Mouse (Mus musculus) NIH3T3 (cell line): ENCODE measurements around the gene Tnrc6c.

Experiments
- DNase-seq: peaks from one replicate; pipeline ENCODE4 v3.0.0-alpha.2; 2012; ENCODE audit warnings: low read depth

Tnrc6c gene

DNA sequence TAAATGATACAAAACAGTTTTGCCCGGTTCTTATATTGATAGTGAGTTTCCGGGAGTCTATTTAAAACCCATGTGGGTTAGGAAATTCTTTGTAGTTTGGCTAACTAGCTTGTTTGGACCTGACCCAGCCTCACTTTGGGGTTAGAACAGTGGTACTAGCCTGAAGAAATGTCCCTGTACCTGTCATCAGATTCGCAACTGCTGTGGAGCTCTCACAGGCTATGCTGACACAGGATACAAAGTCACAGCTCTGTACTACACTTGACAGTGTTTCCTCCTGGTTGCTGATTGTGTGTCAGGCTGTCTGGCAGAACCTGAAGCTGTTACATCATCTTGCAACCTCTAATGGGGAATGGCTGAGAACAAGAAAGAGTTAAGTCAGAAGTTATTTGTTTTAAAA lies 75.3 kb downstream of the Tnrc6c start:
- DNase-seq, result peak; percentile 17

DNA sequence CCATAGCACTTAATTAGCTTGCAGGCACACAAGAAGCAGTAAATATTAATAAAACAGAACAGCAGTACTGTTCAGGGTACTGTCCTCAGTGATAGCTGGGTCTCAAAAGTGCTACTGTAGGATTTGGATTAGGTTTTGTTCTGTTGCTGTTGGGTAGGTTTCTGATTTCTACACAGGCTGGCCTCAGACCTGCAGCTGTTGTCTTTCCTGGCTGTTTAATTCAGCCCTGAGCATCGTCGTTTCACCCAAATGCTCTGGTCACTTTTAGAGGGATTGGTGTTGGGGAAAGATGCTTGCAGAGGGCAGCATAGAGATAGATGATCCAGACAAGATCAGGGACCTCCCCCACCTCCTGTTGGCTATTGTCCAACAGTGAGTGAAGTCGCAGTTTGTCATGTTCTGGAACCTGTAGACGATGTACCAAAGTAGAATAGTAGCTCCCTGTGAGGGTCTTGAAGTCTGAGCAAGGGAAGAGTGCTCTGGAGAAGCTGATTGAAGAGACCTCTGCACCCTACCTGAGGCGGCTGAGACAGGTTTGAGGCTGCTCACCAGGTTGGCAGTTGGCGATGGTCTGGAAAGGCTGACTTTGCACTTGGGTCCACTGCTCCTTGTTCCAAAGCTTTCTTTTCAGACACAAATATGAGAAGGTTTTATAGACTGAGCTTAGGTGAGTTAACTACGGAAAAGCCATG lies 75.9 kb downstream of the Tnrc6c start:
- no peak for DNase-seq

- DNase-seq, result no peak
These were observed 76.4 kb downstream of the Tnrc6c start for GRCm38 (mm10) chr11:117730490-117730838.

DNA sequence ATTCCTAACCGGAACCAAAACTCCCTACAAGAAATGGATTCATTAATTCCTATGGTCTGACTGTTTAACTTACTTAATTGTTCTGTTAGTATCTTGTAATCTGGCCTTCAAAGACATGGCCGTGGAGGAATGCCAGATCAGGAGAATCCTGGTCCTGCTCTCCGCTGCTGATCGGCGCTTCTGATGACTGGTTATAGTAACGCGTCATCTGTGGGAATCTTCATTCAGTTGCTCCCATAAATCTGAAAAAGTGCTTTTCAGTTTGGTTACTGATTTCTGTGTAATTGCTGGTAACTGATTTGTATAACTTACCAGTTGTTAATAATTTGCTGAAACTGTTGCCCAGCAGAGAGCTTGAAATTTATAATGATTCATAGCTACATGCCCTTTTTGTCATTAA lies 77.4 kb downstream of the Tnrc6c start:
- DNase-seq, result no peak

- no peak for DNase-seq
These were observed 82.1 kb downstream of the Tnrc6c start for GRCm38 (mm10) chr11:117736037-117736689.

- no peak for DNase-seq
These were observed 84.0 kb downstream of the Tnrc6c start for GRCm38 (mm10) chr11:117738123-117738522.

DNA sequence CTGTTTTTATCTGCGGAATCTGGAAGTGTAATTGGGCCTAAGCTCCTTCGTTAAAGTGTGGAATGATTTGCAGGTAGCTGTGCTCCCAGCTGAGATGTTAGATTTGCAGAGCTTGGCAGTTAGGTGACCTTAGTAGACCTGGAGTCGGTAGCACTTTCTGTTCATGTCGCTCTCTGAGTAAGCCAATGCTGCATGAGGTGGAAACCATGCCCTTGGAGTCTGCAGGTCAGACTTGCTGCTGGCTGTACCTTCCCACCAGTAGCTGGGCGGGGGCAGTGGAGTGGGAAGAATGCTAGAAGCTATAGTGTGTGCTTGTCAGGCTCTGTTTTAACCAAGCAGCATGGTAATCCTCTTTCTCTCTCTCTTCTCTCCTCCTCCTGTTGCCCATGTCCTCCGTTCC lies 87.0 kb downstream of the Tnrc6c start:
- DNase-seq, result no peak

- DNase-seq, result no peak
These were observed 88.2 kb downstream of the Tnrc6c start for GRCm38 (mm10) chr11:117742243-117742642.

DNA sequence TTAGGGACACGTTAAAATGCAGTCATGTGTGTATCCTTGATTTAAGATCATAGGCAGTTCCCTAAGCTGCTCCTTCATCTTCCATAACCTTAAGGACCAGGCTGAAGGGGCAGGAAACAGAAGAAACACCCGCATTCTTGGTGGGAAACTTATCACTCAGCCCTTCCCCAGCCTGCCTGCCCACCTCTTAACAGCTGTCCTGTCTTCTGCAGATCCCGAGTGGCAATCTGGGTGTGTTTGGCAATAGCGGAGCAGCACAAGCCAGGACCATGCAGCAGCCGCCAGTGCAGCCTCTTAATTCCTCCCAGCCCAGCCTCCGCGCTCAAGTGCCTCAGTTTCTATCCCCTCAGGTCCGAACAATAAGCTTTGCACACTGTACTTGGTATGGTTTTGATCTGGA lies 88.6 kb downstream of the Tnrc6c start:
- DNase-seq, result no peak

GRCm38 (mm10) chr11:117743454-117744030 lies 89.5 kb downstream of the Tnrc6c start:
- DNase-seq, result no peak

DNA sequence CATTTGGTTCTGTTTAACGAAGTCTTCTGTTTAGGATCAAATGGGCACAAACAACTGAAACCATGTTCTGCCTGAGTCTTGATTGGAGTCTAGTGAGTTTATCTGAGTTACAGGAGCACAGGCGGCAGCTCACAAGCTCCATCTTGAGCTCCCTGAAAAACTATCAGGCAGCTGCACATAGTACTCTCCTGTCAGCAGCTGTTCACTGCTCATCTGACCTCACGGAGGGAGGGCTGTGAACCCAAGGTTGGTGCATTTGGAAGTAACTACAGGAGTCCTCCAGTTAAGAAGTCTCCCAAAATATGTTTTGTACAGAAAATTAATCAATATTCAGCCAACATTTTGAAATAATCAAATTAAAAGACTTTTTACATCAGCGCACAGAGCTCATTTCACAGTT lies 94.5 kb downstream of the Tnrc6c start:
- DNase-seq, result no peak

DNA sequence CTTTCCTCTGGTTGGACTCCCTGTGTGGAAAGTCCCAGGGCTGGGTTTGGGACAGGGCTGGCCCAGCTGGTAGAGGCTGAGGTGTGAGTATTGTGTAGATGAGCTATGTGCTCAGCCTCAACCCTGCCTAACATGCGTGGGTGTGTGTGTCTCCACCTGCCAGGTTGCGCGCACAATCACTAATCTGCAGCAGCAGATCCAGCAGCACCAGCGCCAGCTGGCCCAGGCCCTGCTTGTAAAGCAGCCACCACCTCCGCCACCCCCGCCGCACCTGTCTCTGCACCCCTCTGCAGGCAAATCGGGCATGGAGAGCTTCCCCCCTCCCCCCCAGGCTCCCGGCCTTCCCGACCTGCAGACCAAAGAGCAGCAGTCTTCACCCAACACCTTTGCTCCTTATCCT lies 95.3 kb downstream of the Tnrc6c start:
- DNase-seq, result no peak

DNA sequence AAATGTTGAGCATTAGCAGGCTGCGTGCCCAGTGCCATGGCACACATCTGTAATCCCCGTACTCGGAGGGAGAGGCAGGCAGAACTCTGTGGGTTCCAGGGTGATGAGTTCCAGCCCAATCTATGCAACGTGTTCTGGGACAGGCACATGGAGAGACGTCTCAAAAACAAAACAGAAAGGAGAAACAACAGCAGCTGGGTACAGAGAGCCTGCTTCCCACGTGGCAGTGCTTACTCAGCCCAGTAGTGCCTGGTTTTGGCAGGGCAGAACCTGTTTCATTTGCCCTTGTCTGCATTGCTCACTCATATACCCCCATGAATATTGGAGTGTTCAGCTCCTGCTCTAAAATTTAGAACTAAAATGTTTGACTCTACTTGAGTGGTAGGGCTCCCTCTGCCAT lies 97.5 kb downstream of the Tnrc6c start:
- no peak for DNase-seq

- DNase-seq, result no peak
These were observed 101.8 kb downstream of the Tnrc6c start for GRCm38 (mm10) chr11:117755891-117756290.

DNA sequence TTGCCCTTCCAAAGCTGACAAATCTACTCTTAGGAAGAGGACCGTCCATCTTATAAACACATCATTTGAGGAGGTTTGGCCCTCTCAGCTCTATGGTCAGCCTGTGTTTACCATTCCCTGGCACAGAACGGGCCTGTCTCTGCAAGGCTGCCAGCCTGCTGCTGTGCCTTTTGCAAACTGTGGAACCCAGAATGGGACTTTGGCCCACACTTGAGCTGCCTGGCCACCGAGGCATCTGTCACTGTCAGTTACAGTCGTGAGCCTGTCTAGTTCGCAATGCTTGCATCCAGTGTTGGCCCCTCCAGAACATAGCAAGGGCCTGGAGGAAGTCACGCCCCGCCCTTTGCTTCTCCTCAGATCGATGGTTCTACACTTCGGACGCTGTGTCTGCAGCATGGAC lies 105.2 kb downstream of the Tnrc6c start:
- no peak for DNase-seq

- DNase-seq, result no peak
These were observed 106.5 kb downstream of the Tnrc6c start for GRCm38 (mm10) chr11:117760374-117761119.

- DNase-seq, result no peak
These were observed 107.7 kb downstream of the Tnrc6c start for GRCm38 (mm10) chr11:117761801-117762200.

DNA sequence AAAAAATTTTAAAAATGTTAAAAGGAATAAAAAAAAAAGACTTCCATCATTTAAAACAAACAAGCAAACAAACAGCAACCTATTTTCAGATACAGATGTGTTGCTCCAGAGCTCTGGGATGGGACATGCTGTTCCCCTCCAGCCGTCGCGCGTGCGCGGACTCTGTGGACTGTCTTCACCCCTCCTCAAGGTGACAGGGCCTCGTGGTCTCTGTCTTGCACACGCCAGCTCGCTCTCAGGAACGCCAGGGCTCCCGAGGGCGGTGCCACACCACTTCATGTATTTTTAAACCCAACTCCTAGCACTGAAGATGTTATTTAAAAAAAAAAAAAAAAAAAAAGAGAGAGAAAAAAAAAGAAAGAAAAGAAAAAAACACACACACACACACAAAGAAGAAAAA lies 108.2 kb downstream of the Tnrc6c start:
- no peak for DNase-seq

DNA sequence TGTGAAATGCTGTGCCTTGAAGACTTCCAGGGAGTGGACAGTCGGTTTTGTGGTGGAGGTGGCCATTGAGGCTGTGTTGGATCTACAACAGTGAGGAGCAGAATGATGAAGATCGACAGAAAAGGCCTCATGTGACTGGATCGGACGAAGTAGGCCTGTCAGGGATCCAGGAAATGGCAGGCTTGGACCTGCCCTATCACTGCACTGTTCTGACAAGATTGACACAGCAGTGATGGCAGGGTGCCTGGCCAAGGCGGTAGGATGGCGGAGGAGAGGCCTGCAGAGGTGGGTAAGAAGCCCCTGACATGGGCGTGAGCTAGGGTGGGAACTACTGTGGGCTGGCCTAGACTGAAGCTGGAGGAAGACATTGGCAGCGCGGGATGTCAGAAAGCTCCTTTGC lies 110.2 kb downstream of the Tnrc6c start:
- DNase-seq, result no peak

GRCm38 (mm10) chr11:117765361-117765760 lies 111.3 kb downstream of the Tnrc6c start:
- no peak for DNase-seq

DNA sequence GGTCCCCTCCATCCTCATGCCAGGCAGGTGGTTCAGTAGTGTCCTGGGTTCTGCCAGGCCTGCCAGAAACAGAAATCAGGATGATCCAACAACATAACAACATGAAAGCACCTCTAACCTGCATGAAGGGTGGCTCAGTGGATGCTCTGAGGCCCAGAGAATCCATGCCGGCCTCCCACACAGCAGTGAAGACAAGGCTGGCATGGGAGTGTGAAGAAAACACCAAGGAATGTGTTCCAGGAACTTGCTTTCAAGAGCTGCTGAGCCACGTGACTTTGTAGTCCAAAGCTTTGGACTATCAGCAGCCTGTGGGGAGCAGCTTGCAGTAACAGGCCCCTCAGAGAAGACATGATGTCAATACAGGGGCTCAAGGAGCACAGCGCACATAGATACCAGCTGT lies 112.2 kb downstream of the Tnrc6c start:
- no peak for DNase-seq

- no peak for DNase-seq
These were observed 114.9 kb downstream of the Tnrc6c start for GRCm38 (mm10) chr11:117768725-117769682.
